Mouse (Mus musculus) hindbrain, embryonic 13.5 days (tissue): ENCODE data around the gene Mbd5. TPM values are rescaled to one million over a fixed set of nuclear protein-coding genes. Genes with fewer than 3 reads are reported as not detected.

Experiments used
- ATAC-seq: fragments of 200-750 bp; cut with Nextera tagmentation; 2 replicates; pipeline ENCODE4 v1.8.0; 2017; ENCODE audit warnings: moderate TSS enrichment; ENCODE audit not compliant: low FRiP score
- H3K27ac ChIP-seq: fragments of 300-500 bp; sonication (generic); 2 replicates; pipeline ENCODE4 v1.5.1; 2015; ENCODE audit warnings: inconsistent platforms, mild to moderate bottlenecking, moderate library complexity
- H3K27me3 ChIP-seq: fragments of 300-500 bp; sonication (generic); 2 replicates; pipeline ENCODE4 v1.6.1; 2015; ENCODE audit warnings: mild to moderate bottlenecking, inconsistent platforms
- H3K36me3 ChIP-seq: fragments of 300-500 bp; sonication (generic); 2 replicates; pipeline ENCODE4 v1.6.1; 2015; ENCODE audit warnings: mild to moderate bottlenecking, inconsistent platforms
- H3K4me1 ChIP-seq: fragments of 300-500 bp; sonication (generic); replicated peaks from 2 replicates; pipeline ENCODE4 v1.6.1; 2015; ENCODE audit warnings: inconsistent platforms
- H3K4me2 ChIP-seq: fragments of 300-500 bp; sonication (generic); 2 replicates; pipeline ENCODE4 v1.6.1; 2015; ENCODE audit warnings: inconsistent platforms, mild to moderate bottlenecking, moderate library complexity
- H3K4me3 ChIP-seq: fragments of 300-500 bp; sonication (generic); 2 replicates; pipeline ENCODE4 v1.5.1; 2015; ENCODE audit warnings: mild to moderate bottlenecking, inconsistent platforms
- H3K9ac ChIP-seq: fragments of 300-500 bp; sonication (generic); 2 replicates; pipeline ENCODE4 v1.6.1; 2015; ENCODE audit warnings: mild to moderate bottlenecking, inconsistent platforms
- H3K9me3 ChIP-seq: fragments of 300-500 bp; sonication (generic); 2 replicates; pipeline ENCODE4 v1.6.1; 2016; ENCODE audit warnings: inconsistent platforms
- WGBS: fragments of 180-500 bp; shearing (Covaris S2); methylation state at CpG from one replicate; pipeline ENCODE4 v1.1.7; 2015; 5-methylcytosine and 5-hydroxymethylcytosine counted together
- polyA plus RNA-seq: library from polyadenylated mRNA; unstranded; fragments of >200 nt; fragmentation: Nextera tagmentation; extraction: Ambion mirVana; gene quantifications from 2 replicates; pipeline ENCODE4 v1.2.1, GENCODE M21; 2015

Mbd5 gene
- polyA plus RNA-seq, 1 experiment from 2014 or later: 37.2 TPM

DNA sequence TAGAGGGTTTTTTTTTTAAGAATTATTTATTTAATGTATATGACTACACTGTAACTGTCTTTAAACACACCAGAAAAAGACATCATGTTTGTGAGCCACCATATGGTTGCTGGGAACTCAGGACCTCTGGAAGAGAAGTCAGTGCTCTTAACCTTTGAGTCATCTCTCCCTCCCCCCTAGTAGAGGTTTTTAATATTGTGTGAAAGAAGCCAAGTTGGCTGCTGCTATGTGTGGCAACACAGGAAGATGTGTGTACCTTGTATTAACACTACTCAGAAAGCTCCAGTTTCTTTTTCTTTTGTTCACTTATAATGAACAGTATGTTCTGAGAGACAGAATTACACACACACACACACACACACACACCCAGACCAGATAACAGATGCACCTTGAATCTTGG, 334.3 kb downstream of the Mbd5 start:
- Histone ChIP-seq H3K27ac (no peak overlapping the region), H3K9ac (no peak overlapping the region), H3K4me3 (no peak overlapping the region), H3K9me3 (no peaks in the 10 kb centered on the region), H3K4me1 (peaks cover 5% of the 10 kb centered on the region; the same call in 1 of the 2 replicates), H3K4me2 (no peak overlapping the region), H3K27me3 (no peaks in the 10 kb centered on the region), H3K36me3 (peaks cover 10% of the 10 kb centered on the region)
- no peak for ATAC-seq

DNA sequence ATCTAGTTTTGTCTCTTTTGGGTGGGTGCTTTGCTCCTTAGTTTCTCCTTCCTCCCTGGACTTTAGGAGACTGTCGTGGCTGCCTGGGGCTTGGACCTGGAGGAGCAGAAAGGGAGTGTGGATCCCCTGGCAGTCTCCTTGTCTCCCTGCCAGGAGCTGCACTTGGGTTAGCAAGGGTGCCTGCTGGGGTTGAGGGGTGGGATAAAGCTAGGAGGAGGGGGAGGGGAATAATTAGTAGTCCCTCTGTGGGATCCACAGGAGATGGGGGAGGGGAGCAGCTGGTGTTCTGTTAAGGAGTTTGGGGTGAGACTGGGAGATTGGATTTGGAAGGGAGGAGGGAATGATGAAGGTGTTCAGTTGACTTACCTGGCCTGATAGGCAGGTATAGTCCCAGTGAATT, 337.7 kb downstream of the Mbd5 start:
- Histone ChIP-seq H3K4me1 (peaks cover 5% of the 10 kb centered on the region; the same call in 1 of the 2 replicates), H3K9me3 (peaks cover 3% of the 10 kb centered on the region; the same call in 1 of the 2 replicates), H3K27me3 (no peaks in the 10 kb centered on the region), H3K27ac (no peak overlapping the region), H3K36me3 (peaks cover 14% of the 10 kb centered on the region), H3K4me2 (no peak overlapping the region), H3K9ac (no peak overlapping the region), H3K4me3 (no peak overlapping the region)
- WGBS: 0% methylated on average over 1 of the region's 1 CpGs
- no peak for ATAC-seq

DNA sequence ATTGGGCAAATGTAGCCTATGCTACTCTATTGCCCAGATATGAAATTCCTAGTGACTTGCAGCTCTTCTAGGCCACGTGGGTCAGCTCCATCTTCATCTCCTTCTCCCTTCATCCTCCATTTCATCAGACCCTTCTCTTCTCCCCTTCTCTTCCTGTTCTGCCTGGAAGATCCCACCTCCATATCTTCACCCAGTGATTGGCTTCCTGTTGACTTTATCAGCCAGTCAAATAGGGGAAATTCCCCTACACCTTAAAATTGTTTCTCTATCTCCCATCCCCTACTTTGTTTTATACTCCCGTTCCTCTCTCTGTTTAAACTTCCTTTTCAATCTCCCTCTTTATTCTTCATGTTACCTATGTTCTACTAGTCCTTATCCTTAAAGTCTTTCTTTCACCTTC, 342.4 kb downstream of the Mbd5 start:
- H3K27me3 ChIP-seq: no peaks in the 10 kb centered on the region
- H3K36me3 ChIP-seq: peaks cover 18% of the 10 kb centered on the region
- H3K4me1 ChIP-seq: peaks cover 5% of the 10 kb centered on the region; the same call in 1 of the 2 replicates
- no peak overlapping the region for H3K4me2 ChIP-seq
- WGBS: 89% methylated on average over 2 of the region's 2 CpGs
- no peak overlapping the region for H3K4me3 ChIP-seq
- no peak for ATAC-seq
- no peak overlapping the region for H3K9ac ChIP-seq
- no peak overlapping the region for H3K27ac ChIP-seq
- H3K9me3 ChIP-seq: peaks cover 3% of the 10 kb centered on the region; the same call in 1 of the 2 replicates

DNA sequence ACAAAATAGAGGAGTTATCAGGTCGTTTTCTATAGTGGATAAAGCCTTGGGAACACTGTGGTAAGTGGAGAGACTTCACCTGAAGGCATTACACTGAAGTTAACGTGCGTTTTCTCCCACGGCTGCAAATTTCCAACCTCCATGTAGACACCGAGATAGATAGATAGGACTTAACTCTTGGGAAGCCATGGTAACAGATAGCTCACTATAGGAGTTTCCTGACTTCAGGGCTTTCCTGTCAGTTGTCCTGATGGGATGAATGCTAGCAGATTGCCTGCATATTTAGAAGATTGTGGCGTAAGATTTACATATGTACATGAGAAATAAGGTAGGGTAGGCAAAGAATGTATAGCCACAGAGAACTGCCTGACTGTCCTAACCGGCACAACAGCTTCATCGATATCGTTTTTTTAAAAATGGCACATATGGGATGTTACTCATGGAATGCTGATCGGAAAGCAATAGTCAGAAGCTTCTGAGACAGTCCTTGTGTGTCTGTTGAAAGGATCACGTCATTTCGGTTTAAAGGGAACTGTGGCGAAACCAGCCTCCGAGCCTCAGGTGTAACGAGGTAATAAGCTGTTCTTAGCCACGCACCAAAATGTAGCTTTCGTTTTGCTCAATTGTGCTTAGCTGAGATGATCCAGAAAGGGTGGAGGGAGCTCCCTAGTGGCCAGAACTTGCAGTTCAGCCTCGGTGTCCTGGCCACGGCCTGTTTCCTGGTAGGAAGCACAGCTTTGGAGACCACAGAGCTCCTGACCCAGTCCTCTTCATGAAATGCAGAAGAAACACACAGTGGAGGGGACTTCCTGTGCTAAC, 363.5 kb downstream of the Mbd5 start:
- H3K27ac ChIP-seq: no peak overlapping the region
- peak overlapping the region; percentile 54 for H3K4me2 ChIP-seq
- H3K36me3 ChIP-seq: peaks cover 8% of the 10 kb centered on the region
- H3K9ac ChIP-seq: peak overlapping the region; percentile 60
- no peaks in the 10 kb centered on the region for H3K27me3 ChIP-seq
- H3K4me3 ChIP-seq: peak overlapping the region; percentile 30
- peak; percentile 89 for ATAC-seq
- peaks cover 7% of the 10 kb centered on the region for H3K4me1 ChIP-seq
- 46% methylated on average over 19 of the region's 19 CpGs for WGBS
- no peaks in the 10 kb centered on the region for H3K9me3 ChIP-seq

DNA sequence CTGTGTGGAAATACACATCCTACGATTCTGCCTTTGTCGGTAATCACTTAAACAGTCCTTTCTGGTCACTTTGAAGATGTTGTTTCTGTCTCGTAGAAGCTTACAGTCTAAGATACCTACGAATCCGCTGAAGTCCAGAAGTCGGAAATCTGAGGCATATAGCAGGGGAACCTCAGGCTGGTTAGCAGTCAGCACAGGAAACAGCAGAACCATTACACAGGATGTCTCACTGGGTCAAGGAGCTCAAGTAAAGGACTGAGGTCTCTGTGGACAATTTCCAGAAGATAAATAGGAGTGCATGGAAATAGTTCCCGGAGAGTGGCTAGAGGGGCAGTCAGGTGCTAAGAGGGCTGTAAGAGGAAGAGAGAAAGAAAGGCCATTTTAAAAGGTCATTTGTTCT, 384.3 kb downstream of the Mbd5 start:
- H3K9me3 ChIP-seq: no peaks in the 10 kb centered on the region
- H3K4me2 ChIP-seq: no peak overlapping the region
- H3K27ac ChIP-seq: no peak overlapping the region
- 94% methylated on average over 7 of the region's 7 CpGs for WGBS
- no peak overlapping the region for H3K9ac ChIP-seq
- ATAC-seq: no peak
- no peak overlapping the region for H3K4me3 ChIP-seq
- no peaks in the 10 kb centered on the region for H3K27me3 ChIP-seq
- no peaks in the 10 kb centered on the region for H3K4me1 ChIP-seq
- H3K36me3 ChIP-seq: no peaks in the 10 kb centered on the region

DNA sequence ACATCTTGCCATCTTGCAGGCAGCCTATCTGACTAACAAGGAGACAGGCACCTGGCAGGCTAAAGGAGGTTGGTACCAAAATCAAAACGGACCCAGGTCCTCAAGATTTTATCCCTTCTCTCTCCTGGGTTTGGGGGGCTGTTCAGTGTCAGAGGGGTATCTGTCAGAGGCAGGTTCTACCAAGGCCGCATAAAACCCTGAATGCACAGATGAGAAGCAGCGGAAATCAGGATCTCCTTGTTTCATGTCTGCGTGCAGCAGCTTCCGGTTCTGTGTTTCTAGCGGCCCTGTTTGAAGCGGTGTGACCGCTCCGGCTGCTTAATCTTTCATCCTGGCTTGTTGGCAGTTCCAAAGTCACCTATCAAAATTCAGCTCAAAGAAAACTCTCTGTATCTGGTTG, 386.0 kb downstream of the Mbd5 start:
- H3K9ac ChIP-seq: no peak overlapping the region
- ATAC-seq: no peak
- no peak overlapping the region for H3K4me3 ChIP-seq
- no peaks in the 10 kb centered on the region for H3K9me3 ChIP-seq
- H3K4me1 ChIP-seq: no peaks in the 10 kb centered on the region
- H3K36me3 ChIP-seq: no peaks in the 10 kb centered on the region
- H3K27ac ChIP-seq: no peak overlapping the region
- WGBS: 93% methylated on average over 9 of the region's 9 CpGs
- no peaks in the 10 kb centered on the region for H3K27me3 ChIP-seq
- no peak overlapping the region for H3K4me2 ChIP-seq

DNA sequence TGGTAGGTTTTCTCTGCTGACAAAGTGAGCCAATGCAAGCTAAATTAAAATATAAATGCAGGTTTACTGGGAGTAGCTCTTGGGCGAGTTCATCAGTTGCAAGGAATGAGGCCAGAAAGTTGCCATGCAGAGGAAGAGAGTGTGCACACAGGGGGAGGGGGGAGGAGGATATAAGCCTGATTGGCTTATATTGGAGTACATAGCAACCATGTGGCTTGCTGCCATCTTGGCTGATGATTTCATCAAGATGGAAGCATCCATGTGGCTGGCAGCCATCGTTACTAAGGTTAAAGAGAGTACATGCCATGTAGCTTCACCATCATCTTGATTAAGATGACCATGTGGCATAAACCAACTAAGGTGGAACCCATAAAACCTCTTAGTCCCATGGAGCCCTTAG, 395.0 kb downstream of the Mbd5 start:
- H3K9me3 ChIP-seq: no peaks in the 10 kb centered on the region
- H3K36me3 ChIP-seq: no peaks in the 10 kb centered on the region
- 86% methylated on average over 2 of the region's 2 CpGs for WGBS
- no peak for ATAC-seq
- no peaks in the 10 kb centered on the region for H3K27me3 ChIP-seq
- H3K4me1 ChIP-seq: no peaks in the 10 kb centered on the region
- H3K4me3 ChIP-seq: no peak overlapping the region
- H3K4me2 ChIP-seq: no peak overlapping the region
- H3K27ac ChIP-seq: no peak overlapping the region
- H3K9ac ChIP-seq: no peak overlapping the region

DNA sequence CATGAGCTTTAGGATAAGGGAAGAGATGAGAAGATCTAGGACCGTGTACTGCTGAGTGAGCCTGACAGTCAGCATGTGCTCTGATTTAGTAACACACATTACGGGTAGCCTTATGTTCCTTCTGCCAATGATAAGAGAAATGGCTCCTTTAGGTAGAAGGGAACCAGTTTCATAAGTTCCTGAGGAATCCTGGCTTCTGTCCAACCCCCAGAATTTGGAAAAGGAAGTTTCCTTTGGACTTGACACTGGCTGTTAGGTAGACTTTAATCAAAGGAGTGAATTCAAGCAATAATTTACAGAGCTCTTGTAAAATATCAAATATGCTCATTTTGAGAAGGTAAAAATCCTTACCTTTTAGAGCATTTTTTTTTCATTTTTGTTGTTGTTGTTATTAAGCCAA, 396.5 kb downstream of the Mbd5 start:
- peaks cover 5% of the 10 kb centered on the region; the same call in 1 of the 2 replicates for H3K4me1 ChIP-seq
- H3K27me3 ChIP-seq: no peaks in the 10 kb centered on the region
- H3K9ac ChIP-seq: no peak overlapping the region
- 85% methylated on average over 2 of the region's 2 CpGs for WGBS
- no peak overlapping the region for H3K27ac ChIP-seq
- ATAC-seq: no peak
- no peak overlapping the region for H3K4me2 ChIP-seq
- H3K9me3 ChIP-seq: no peaks in the 10 kb centered on the region
- H3K4me3 ChIP-seq: no peak overlapping the region
- H3K36me3 ChIP-seq: no peaks in the 10 kb centered on the region

DNA sequence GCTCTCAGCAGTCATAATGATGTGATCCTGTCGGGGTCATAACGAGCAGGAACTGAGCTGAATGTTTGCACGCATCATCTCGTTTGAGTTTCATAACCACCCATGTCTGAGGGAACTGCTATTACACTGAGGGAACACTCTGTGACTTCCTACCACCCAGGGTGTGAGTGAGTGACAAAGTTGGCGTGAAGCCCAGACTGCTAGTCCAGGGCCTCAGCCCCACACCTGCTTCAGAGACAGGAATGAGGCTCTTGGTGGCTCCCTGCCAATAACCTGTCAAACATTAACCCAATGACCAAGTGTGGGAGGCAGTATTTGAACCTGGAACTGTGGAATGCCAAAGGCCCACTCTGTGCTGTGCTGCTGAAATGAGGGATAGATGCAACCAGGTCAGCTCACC, 400.5 kb downstream of the Mbd5 start:
- Histone ChIP-seq H3K27me3 (no peaks in the 10 kb centered on the region), H3K9ac (no peak overlapping the region), H3K4me1 (peaks cover 5% of the 10 kb centered on the region; the same call in 1 of the 2 replicates), H3K36me3 (no peaks in the 10 kb centered on the region), H3K4me3 (no peak overlapping the region), H3K27ac (no peak overlapping the region), H3K9me3 (no peaks in the 10 kb centered on the region), H3K4me2 (no peak overlapping the region)
- 0 out of 2 replicates have a peak, but pooled peaks have one; percentile 46 for ATAC-seq
- 61% methylated on average over 5 of the region's 5 CpGs for WGBS

DNA sequence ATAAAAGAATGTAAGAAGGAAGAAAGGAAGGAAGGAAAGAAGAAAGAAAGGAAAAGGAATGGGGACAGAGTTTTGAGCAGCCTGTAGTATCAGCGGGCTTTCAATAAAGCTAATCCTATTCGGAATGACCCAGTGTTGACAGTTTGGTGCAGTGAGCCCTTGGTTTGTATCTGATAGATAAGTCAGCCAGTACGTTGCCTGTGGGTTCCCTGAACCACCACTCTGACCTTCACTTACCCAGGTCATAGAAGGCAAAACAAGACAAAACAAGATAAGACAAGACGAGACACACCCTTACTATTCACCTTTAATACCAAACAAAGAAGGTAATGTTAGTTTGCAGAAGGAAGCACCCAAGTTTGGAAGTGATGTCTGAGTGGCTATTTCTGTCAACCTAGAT, 401.5 kb downstream of the Mbd5 start:
- Histone ChIP-seq H3K36me3 (no peaks in the 10 kb centered on the region), H3K4me3 (no peak overlapping the region), H3K4me2 (no peak overlapping the region), H3K4me1 (peaks cover 5% of the 10 kb centered on the region; the same call in 1 of the 2 replicates), H3K9me3 (no peaks in the 10 kb centered on the region), H3K27me3 (no peaks in the 10 kb centered on the region), H3K27ac (no peak overlapping the region), H3K9ac (no peak overlapping the region)
- 95% methylated on average over 4 of the region's 4 CpGs for WGBS
- ATAC-seq: no peak

DNA sequence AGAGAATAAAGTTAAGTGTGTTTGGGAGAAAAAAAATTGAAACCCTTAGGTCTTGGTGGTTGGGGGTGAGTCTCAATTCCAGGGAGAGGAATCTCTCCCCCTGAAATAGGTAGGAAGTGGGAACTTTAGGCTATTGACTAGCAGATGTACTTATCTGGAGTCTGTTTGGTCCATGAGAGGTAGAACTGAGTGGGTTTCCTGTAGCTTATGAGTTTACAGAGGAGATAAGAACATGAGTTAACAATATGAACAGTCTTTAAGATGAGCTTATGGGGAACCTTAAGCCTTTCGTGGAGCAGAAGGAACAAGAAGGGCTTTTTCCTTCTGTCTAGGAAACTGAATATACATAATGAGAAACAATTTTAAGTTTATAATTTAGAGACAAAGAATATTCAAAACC, 404.8 kb downstream of the Mbd5 start:
- peaks cover 5% of the 10 kb centered on the region; the same call in 1 of the 2 replicates for H3K4me1 ChIP-seq
- no peak overlapping the region for H3K27ac ChIP-seq
- H3K4me2 ChIP-seq: no peak overlapping the region
- H3K9me3 ChIP-seq: no peaks in the 10 kb centered on the region
- H3K9ac ChIP-seq: no peak overlapping the region
- H3K36me3 ChIP-seq: no peaks in the 10 kb centered on the region
- H3K4me3 ChIP-seq: no peak overlapping the region
- no peak for ATAC-seq
- 94% methylated on average over 1 of the region's 1 CpGs for WGBS
- no peaks in the 10 kb centered on the region for H3K27me3 ChIP-seq

DNA sequence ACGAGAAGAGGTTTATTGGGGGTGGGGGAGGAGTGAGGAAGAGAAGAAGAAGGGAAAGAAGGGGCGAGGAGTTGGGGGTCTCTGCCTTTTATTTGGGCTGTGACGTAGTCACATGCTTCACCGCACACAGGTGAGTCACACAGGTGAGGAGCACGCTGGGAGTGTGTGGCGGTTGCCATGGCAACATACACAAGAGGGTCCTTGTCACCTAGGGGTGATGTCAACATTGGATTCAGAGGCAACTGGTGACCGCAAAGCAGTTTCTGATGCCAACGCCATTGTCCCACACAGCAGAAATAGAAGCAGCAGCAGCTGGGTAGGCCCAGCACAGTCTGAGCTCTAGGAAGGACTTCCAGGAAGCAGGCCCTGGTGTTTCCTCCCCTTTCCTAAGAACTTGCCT, 406.6 kb downstream of the Mbd5 start:
- H3K27me3 ChIP-seq: no peaks in the 10 kb centered on the region
- no peak overlapping the region for H3K4me3 ChIP-seq
- H3K4me2 ChIP-seq: no peak overlapping the region
- no peak overlapping the region for H3K27ac ChIP-seq
- H3K9ac ChIP-seq: no peak overlapping the region
- WGBS: 87% methylated on average over 8 of the region's 8 CpGs
- no peak for ATAC-seq
- H3K4me1 ChIP-seq: no peaks in the 10 kb centered on the region
- H3K9me3 ChIP-seq: no peaks in the 10 kb centered on the region
- H3K36me3 ChIP-seq: no peaks in the 10 kb centered on the region
